Mouse (Mus musculus): ENCODE data around the gene Abhd2. TPM values are rescaled to one million over a fixed set of nuclear protein-coding genes. Genes with fewer than 3 reads are reported as not detected.

Abhd2 gene
- total RNA-seq, 2 experiments from 2014 or later, result 69.6 to 70.8 TPM

GRCm38 (mm10) chr7:79328769-79329168, 55.8 kb downstream of the Abhd2 start:
- H3K4me3 ChIP-seq, result no peak overlapping the region
- no peak for TF ChIP-seq CTCF (conservative IDR thresholded peaks at IDR 0.05)
- DNase-seq (ENCODE audit: low spot score in 2 of 2), result no peak
- no peak overlapping the region for H3K27ac ChIP-seq

- no peak for DNase-seq (ENCODE audit: low spot score in 2 of 2)
- H3K4me3 ChIP-seq, result no peak overlapping the region
- TF ChIP-seq CTCF (conservative IDR thresholded peaks at IDR 0.05), result no peak
- no peak overlapping the region for H3K27ac ChIP-seq
Measured at GRCm38 (mm10) chr7:79331197-79331596, 58.2 kb downstream of the Abhd2 start.

GRCm38 (mm10) chr7:79333419-79333818, 60.4 kb downstream of the Abhd2 start:
- DNase-seq (ENCODE audit: low spot score in 2 of 2), result no peak
- no peak for TF ChIP-seq CTCF (conservative IDR thresholded peaks at IDR 0.05)
- no peak overlapping the region for H3K4me3 ChIP-seq

GRCm38 (mm10) chr7:79336362-79336910, 63.4 kb downstream of the Abhd2 start:
- peak in 1 of 2 experiments; percentile 28 for DNase-seq (ENCODE audit: low spot score in 2 of 2)
- TF ChIP-seq CTCF (conservative IDR thresholded peaks at IDR 0.05), result no peak
- Histone ChIP-seq H3K27ac (peak overlapping the region; percentile 73), H3K4me3 (no peak overlapping the region)

More at GRCm38 (mm10) chr7:79333419-79333818, 60.4 kb downstream of the Abhd2 start:
- no peak overlapping the region for H3K27ac ChIP-seq

- Histone ChIP-seq H3K4me3 (no peak overlapping the region), H3K27ac (peak overlapping the region; percentile 29; the same call in 1 of the 2 replicates)
- peak in 1 of 2 experiments; percentile 75 for DNase-seq (ENCODE audit: low spot score in 2 of 2)
- peak; percentile 88 for TF ChIP-seq CTCF (conservative IDR thresholded peaks at IDR 0.05)
Measured at GRCm38 (mm10) chr7:79345902-79346301, 72.9 kb downstream of the Abhd2 start.

GRCm38 (mm10) chr7:79346555-79347075, 73.6 kb downstream of the Abhd2 start:
- Histone ChIP-seq H3K4me3 (no peak overlapping the region), H3K27ac (peak overlapping the region; percentile 67)
- DNase-seq (ENCODE audit: low spot score in 2 of 2), result no peak
- TF ChIP-seq CTCF (conservative IDR thresholded peaks at IDR 0.05), result no peak

GRCm38 (mm10) chr7:79347108-79347813, 74.3 kb downstream of the Abhd2 start:
- Histone ChIP-seq H3K27ac (peak overlapping the region; percentile 67), H3K4me3 (no peak overlapping the region)
- TF ChIP-seq CTCF (conservative IDR thresholded peaks at IDR 0.05), result peak; percentile 68
- no peak for DNase-seq (ENCODE audit: low spot score in 2 of 2)

- no peak for DNase-seq (ENCODE audit: low spot score in 2 of 2)
- Histone ChIP-seq H3K4me3 (no peak overlapping the region), H3K27ac (peak overlapping the region; percentile 81)
- TF ChIP-seq CTCF (conservative IDR thresholded peaks at IDR 0.05), result no peak
Measured at GRCm38 (mm10) chr7:79348816-79349215, 75.8 kb downstream of the Abhd2 start.

- Histone ChIP-seq H3K4me3 (no peak overlapping the region), H3K27ac (peak overlapping the region; percentile 81)
- DNase-seq (ENCODE audit: low spot score in 2 of 2), result peak; percentile 86 to 87
- peak; percentile 88 for TF ChIP-seq CTCF (conservative IDR thresholded peaks at IDR 0.05)
Measured at GRCm38 (mm10) chr7:79349738-79350386, 76.9 kb downstream of the Abhd2 start.

- Histone ChIP-seq H3K27ac (peak overlapping the region; percentile 87), H3K4me3 (no peak overlapping the region)
- peak; percentile 20; the same call in 1 of the 2 replicates for TF ChIP-seq CTCF (conservative IDR thresholded peaks at IDR 0.05)
- DNase-seq (ENCODE audit: low spot score in 2 of 2), result peak; percentile 73 to 85
Measured at GRCm38 (mm10) chr7:79358350-79359182, 85.6 kb downstream of the Abhd2 start.

GRCm38 (mm10) chr7:79359183-79359435, 86.1 kb downstream of the Abhd2 start:
- Histone ChIP-seq H3K4me3 (no peak overlapping the region), H3K27ac (peak overlapping the region; percentile 87)
- no peak for TF ChIP-seq CTCF (conservative IDR thresholded peaks at IDR 0.05)
- no peak for DNase-seq (ENCODE audit: low spot score in 2 of 2)

- no peak for TF ChIP-seq CTCF (conservative IDR thresholded peaks at IDR 0.05)
- H3K27ac ChIP-seq, result peak overlapping the region; percentile 87
Measured at GRCm38 (mm10) chr7:79360056-79360455, 87.1 kb downstream of the Abhd2 start.

More at GRCm38 (mm10) chr7:79360056-79360455, 87.1 kb downstream of the Abhd2 start:
- no peak for DNase-seq (ENCODE audit: low spot score in 2 of 2)
- H3K4me3 ChIP-seq, result no peak overlapping the region

All from layer of hippocampus, adult 2 months (tissue).